Mouse (Mus musculus) ES-Bruce4 (cell line): ENCODE results near the gene Rab21.

Experiments
- EP300 ChIP-seq: IDR thresholded peaks from 2 replicates; pipeline ENCODE4 v1.6.1; 2011; ENCODE audit warnings: low read depth, low read length; ENCODE audit not compliant: insufficient read depth
- POLR2A ChIP-seq: IDR thresholded peaks from one replicate; pipeline ENCODE4 v1.8.1; 2011; ENCODE audit warnings: low read length; ENCODE audit not compliant: insufficient read depth

GRCm38 (mm10) chr10:115323295-115323694 lies 7.9 kb upstream of the Rab21 start:
- TF ChIP-seq EP300 (no peak), POLR2A (no peak)
